Mouse (Mus musculus): ENCODE results near the gene Pin1rt1. TPM values are rescaled to one million over a fixed set of nuclear protein-coding genes. Genes with fewer than 3 reads are reported as not detected.
A peak's percentile ranks its signal among the peaks of the same experiment; 100 is the strongest.

Gene Pin1rt1
- polyA plus RNA-seq, 1 experiment from 2014 or later: not detected

- Histone ChIP-seq H3K36me3 (no peaks in the 10 kb centered on the region), H3K4me2 (peak within 1 kb of the TSS; percentile 82), H3K27ac (peak within 1 kb of the TSS; percentile 69), H3K9me3 (no peaks in the 10 kb centered on the region), H3K4me1 (peaks cover 23% of the 10 kb centered on the region), H3K9ac (peak within 1 kb of the TSS; percentile 77), H3K4me3 (peak within 1 kb of the TSS; percentile 89), H3K27me3 (peaks cover 3% of the 10 kb centered on the region; the same call in 1 of the 2 replicates)
- peak; percentile 91 for ATAC-seq (ENCODE audit: borderline replicate concordance, extremely low read depth, low FRiP score, low TSS enrichment)
- 1% methylated on average over 98 of the region's 99 CpGs for WGBS
These were observed 4.3 kb downstream of the Pin1rt1 start, which contains the start of gene Tcp11l1 for GRCm38 (mm10) chr2:104711585-104712485. Gene Tcp11l1 (minus strand): TSS chr2:104712169.

DNA sequence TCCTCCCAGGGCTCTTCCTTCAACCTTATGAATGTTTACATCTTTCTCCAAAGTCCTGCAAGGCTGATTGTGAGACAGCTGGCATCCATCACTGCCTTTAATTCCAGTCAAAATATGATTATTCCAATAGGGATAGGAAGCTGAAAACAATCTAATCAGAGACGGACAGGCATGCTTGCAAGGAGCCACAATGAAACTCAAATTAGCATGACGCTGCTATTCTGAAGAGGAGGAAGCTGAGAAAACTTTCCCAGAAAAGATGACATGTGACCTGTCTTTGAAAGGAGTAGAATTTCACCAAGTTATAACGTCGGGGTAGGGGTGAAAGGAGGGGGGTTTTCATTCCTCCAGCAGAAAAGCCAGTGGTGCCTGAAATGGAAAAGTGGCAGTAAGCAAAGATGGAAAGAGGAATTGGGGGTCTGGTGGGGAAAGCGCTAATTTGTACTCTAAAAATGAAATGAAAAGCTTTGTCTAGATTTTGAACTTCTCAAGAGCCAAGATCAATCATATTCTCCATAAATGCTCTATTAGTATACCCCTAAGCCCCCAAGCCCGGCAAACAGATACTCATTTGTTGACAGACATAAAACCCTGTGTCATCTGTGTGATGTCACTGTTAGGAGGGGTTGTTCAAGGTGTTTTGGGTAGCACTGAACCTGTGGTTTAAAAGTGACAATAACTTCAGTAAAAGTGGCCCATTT, 5.4 kb downstream of the Pin1rt1 start:
- ATAC-seq (ENCODE audit: borderline replicate concordance, extremely low read depth, low FRiP score, low TSS enrichment): no peak
- H3K4me1 ChIP-seq: peaks cover 23% of the 10 kb centered on the region
- H3K27me3 ChIP-seq: peaks cover 3% of the 10 kb centered on the region; the same call in 1 of the 2 replicates
- H3K4me3 ChIP-seq: peak overlapping the region; percentile 89
- peak overlapping the region; percentile 82 for H3K4me2 ChIP-seq
- 23% methylated on average over 6 of the region's 6 CpGs for WGBS
- H3K9me3 ChIP-seq: no peaks in the 10 kb centered on the region
- no peak overlapping the region for H3K27ac ChIP-seq
- 0 out of 2 replicates have a peak, but pooled peaks cover 2% of the 10 kb centered on the region for H3K36me3 ChIP-seq
- H3K9ac ChIP-seq: no peak overlapping the region

DNA sequence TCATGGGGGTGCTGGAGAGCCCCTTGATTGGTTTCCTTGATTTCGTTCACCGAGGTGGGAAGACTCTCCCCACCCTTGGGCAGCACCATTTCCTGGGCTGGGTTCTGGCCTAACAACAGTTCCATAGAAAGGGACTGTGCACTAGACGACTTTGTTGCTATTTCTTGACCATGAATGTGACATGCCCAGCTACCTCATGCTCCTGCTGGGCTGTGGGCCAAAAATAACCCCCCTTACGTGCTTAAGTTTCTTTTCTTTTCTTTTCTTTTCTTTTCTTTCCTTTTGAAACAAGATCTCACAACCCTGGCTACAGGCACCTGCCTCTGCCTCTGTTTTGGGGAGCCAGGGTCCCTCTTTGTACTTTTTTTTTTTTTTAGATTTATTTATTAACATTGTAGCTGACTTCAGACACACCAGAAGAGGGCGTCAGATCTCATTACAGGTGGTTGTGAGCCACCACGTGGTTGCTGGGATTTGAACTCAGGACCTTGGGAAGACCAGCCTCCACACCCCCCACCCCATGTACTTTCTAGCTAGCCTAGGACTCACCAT, 6.3 kb downstream of the Pin1rt1 start:
- Histone ChIP-seq H3K4me1 (peaks cover 23% of the 10 kb centered on the region), H3K27ac (no peak overlapping the region), H3K36me3 (0 out of 2 replicates have a peak, but pooled peaks cover 3% of the 10 kb centered on the region), H3K27me3 (peaks cover 3% of the 10 kb centered on the region; the same call in 1 of the 2 replicates), H3K4me2 (no peak overlapping the region), H3K9me3 (no peaks in the 10 kb centered on the region), H3K4me3 (no peak overlapping the region), H3K9ac (no peak overlapping the region)
- 58% methylated on average over 6 of the region's 6 CpGs for WGBS
- ATAC-seq (ENCODE audit: borderline replicate concordance, extremely low read depth, low FRiP score, low TSS enrichment): no peak

DNA sequence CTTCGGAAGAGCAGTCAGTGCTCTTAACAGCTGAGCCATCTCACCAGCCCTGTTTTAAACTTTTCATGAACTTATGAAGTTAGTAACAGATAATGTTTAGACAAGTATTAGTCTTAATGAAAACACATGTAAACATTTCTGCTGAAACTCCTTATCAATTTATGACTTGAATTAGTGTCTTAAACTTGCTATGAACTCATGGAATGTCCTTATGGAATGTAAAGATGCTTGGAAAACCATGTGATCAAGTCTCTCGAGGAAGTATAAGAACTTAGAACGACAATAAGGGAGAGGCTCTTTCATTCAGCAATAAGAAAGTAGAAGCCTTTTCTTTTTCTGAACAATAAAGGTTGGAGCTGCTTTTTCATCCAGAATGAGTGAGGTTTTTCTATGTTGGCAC, 11.8 kb downstream of the Pin1rt1 start:
- H3K4me2 ChIP-seq: no peak overlapping the region
- no peaks in the 10 kb centered on the region for H3K9me3 ChIP-seq
- no peaks in the 10 kb centered on the region for H3K27me3 ChIP-seq
- H3K4me1 ChIP-seq: no peaks in the 10 kb centered on the region
- H3K4me3 ChIP-seq: no peak overlapping the region
- H3K9ac ChIP-seq: no peak overlapping the region
- ATAC-seq (ENCODE audit: borderline replicate concordance, extremely low read depth, low FRiP score, low TSS enrichment): no peak
- WGBS: 53% methylated on average over 3 of the region's 3 CpGs
- H3K27ac ChIP-seq: no peak overlapping the region
- H3K36me3 ChIP-seq: 0 out of 2 replicates have a peak, but pooled peaks cover 3% of the 10 kb centered on the region

DNA sequence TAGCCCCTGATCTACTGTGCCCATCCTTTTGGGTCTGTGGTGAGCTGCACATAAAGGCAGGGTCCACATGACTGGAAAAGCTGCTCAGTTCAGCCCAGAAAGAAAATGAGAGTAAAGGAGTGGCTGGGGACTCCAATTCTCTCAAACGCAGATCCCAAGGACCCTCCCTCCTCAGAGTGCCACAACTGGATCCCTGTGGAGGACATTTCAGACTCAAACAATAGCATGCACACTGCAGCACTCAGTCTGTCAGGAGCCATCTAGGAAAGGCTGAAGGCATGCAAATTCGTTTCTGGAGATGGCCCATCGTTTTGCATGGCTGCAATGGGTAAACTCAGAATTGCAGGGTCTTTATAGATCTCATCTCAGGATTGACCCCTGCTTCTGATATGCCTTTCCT, 13.0 kb downstream of the Pin1rt1 start:
- no peak overlapping the region for H3K9ac ChIP-seq
- H3K4me1 ChIP-seq: no peaks in the 10 kb centered on the region
- H3K27me3 ChIP-seq: no peaks in the 10 kb centered on the region
- 0 out of 2 replicates have a peak, but pooled peaks cover 3% of the 10 kb centered on the region for H3K36me3 ChIP-seq
- H3K4me2 ChIP-seq: no peak overlapping the region
- WGBS: 80% methylated on average over 3 of the region's 3 CpGs
- H3K9me3 ChIP-seq: no peaks in the 10 kb centered on the region
- no peak overlapping the region for H3K27ac ChIP-seq
- ATAC-seq (ENCODE audit: borderline replicate concordance, extremely low read depth, low FRiP score, low TSS enrichment): no peak
- H3K4me3 ChIP-seq: no peak overlapping the region

- no peak for ATAC-seq (ENCODE audit: borderline replicate concordance, extremely low read depth, low FRiP score, low TSS enrichment)
- no peak overlapping the region for H3K9ac ChIP-seq
- no peak overlapping the region for H3K4me2 ChIP-seq
- no peak overlapping the region for H3K4me3 ChIP-seq
- H3K27me3 ChIP-seq: no peaks in the 10 kb centered on the region
- H3K9me3 ChIP-seq: no peaks in the 10 kb centered on the region
- 81% methylated on average over 11 of the region's 11 CpGs for WGBS
- H3K4me1 ChIP-seq: no peaks in the 10 kb centered on the region
- H3K27ac ChIP-seq: no peak overlapping the region
- H3K36me3 ChIP-seq: no peaks in the 10 kb centered on the region
These were observed 16.5 kb downstream of the Pin1rt1 start for GRCm38 (mm10) chr2:104699659-104700058.

DNA sequence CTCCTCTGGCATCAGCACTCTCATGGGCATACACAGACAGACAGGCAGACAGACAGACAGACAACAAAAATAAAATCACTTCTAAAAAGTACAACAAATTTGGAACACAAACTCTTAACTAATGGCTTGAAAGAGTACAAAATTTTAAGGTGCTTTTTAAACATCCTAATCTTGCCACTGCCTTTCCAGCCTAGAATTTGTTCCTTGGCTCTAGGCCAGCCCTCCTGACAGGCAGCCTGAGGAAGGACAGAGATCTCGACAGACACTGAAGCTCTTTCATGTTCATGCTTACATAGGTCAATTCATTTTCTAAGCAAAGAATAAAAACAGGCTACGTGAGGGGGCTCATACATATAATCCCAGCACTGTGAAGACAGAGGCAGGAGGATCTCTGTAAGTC, 23.6 kb downstream of the Pin1rt1 start:
- H3K27me3 ChIP-seq: no peaks in the 10 kb centered on the region
- 35% methylated on average over 2 of the region's 2 CpGs for WGBS
- no peak overlapping the region for H3K4me3 ChIP-seq
- no peaks in the 10 kb centered on the region for H3K9me3 ChIP-seq
- H3K36me3 ChIP-seq: no peaks in the 10 kb centered on the region
- no peak for ATAC-seq (ENCODE audit: borderline replicate concordance, extremely low read depth, low FRiP score, low TSS enrichment)
- H3K4me2 ChIP-seq: no peak overlapping the region
- H3K9ac ChIP-seq: no peak overlapping the region
- no peak overlapping the region for H3K27ac ChIP-seq
- H3K4me1 ChIP-seq: no peaks in the 10 kb centered on the region

DNA sequence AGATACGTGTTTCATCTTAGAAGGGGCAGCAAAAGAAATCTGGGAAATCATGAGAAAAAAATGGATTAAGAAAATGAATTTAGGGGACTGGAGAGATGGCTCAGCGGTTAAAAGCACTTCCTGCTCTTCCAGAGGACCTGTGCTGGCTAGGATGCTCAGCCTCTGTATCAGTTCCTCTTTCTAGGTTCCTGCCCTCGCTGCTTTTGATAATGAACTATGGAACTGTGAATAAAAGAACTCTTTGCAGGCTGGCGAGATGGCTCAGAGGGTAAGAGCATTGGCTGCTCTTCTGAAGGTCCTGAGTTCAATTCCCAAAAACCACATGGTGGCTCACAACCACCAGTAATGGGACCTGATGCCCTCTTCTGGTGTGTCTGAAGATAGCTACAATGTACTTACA, 25.5 kb downstream of the Pin1rt1 start:
- Histone ChIP-seq H3K27me3 (no peaks in the 10 kb centered on the region), H3K4me3 (no peak overlapping the region), H3K4me1 (no peaks in the 10 kb centered on the region), H3K9ac (no peak overlapping the region), H3K36me3 (no peaks in the 10 kb centered on the region), H3K4me2 (no peak overlapping the region), H3K27ac (no peak overlapping the region), H3K9me3 (no peaks in the 10 kb centered on the region)
- no peak for ATAC-seq (ENCODE audit: borderline replicate concordance, extremely low read depth, low FRiP score, low TSS enrichment)
- 69% methylated on average over 4 of the region's 4 CpGs for WGBS

DNA sequence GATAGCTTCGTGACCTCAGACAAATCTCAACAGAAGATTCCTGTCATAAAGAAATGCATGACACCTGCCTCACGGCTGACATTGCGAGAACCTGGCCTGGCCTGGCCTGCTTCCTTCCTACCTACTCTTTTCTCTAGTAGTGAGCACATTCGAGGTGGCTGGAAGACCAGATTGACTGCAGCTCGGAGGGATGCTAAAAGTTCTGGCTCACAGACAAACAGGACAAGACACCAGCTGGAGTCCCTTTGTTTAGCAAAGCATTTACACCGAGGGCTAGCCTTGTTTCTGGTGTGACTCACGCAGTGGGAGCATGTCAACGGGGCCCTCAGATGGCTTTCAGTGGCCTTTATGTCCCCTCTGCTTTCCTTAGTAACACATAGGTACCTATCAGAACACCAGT, 27.5 kb downstream of the Pin1rt1 start:
- no peak for ATAC-seq (ENCODE audit: borderline replicate concordance, extremely low read depth, low FRiP score, low TSS enrichment)
- WGBS: 71% methylated on average over 8 of the region's 8 CpGs
- Histone ChIP-seq H3K4me2 (no peak overlapping the region), H3K27ac (no peak overlapping the region), H3K9me3 (no peaks in the 10 kb centered on the region), H3K4me3 (no peak overlapping the region), H3K4me1 (no peaks in the 10 kb centered on the region), H3K36me3 (no peaks in the 10 kb centered on the region), H3K27me3 (no peaks in the 10 kb centered on the region), H3K9ac (no peak overlapping the region)

- ATAC-seq (ENCODE audit: borderline replicate concordance, extremely low read depth, low FRiP score, low TSS enrichment): no peak
- H3K36me3 ChIP-seq: no peaks in the 10 kb centered on the region
- H3K27me3 ChIP-seq: no peaks in the 10 kb centered on the region
- H3K4me1 ChIP-seq: no peaks in the 10 kb centered on the region
- H3K9ac ChIP-seq: no peak overlapping the region
- 66% methylated on average over 3 of the region's 3 CpGs for WGBS
- no peaks in the 10 kb centered on the region for H3K9me3 ChIP-seq
- no peak overlapping the region for H3K27ac ChIP-seq
- H3K4me2 ChIP-seq: no peak overlapping the region
- no peak overlapping the region for H3K4me3 ChIP-seq
These were observed 27.9 kb downstream of the Pin1rt1 start for GRCm38 (mm10) chr2:104688321-104688720.

DNA sequence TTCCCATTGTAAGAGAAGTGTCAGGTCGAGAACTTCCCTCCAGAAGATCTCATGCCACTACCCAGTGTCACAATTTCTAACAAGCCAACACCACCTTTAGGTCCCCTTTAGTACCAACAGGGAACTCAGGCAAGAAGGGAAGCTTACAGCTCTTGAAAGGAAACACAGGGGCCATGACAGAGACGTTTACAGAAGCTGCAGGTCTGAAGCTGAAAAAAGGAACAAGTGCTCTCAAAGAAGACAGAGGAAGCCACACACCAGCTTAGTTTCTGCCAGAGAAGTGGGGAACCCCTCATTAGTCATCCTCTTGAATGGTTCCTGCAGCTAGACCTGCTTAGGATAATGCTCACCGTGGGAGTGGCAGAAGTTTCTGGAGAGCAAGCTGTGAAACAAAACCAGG, 28.9 kb downstream of the Pin1rt1 start:
- H3K27me3 ChIP-seq: no peaks in the 10 kb centered on the region
- no peak overlapping the region for H3K9ac ChIP-seq
- no peaks in the 10 kb centered on the region for H3K9me3 ChIP-seq
- no peak for ATAC-seq (ENCODE audit: borderline replicate concordance, extremely low read depth, low FRiP score, low TSS enrichment)
- H3K27ac ChIP-seq: no peak overlapping the region
- no peaks in the 10 kb centered on the region for H3K4me1 ChIP-seq
- WGBS: 54% methylated on average over 3 of the region's 3 CpGs
- H3K36me3 ChIP-seq: no peaks in the 10 kb centered on the region
- H3K4me2 ChIP-seq: no peak overlapping the region
- no peak overlapping the region for H3K4me3 ChIP-seq

DNA sequence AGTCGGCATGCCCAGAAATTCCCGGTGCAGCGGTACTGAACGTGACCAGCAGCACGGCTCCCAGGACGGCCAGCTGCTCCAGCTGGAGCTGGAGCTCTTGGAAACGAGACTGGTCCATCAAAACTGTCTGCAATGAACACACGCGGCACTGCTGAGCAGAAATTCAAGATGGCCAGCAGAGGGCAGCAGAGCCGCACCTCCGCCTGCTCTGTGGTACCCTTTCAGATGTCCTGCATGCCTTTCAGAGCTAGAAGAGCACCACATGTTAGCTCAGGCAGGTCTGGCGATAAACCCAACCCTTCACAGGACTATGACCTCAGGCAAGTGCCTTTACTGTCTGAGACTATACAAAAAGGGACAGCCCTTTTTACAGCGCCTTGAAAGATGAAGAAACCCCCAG, 30.8 kb downstream of the Pin1rt1 start:
- Histone ChIP-seq H3K9ac (no peak overlapping the region), H3K4me1 (no peaks in the 10 kb centered on the region), H3K4me2 (peak overlapping the region; percentile 21; the same call in 1 of the 2 replicates), H3K4me3 (no peak overlapping the region), H3K27me3 (no peaks in the 10 kb centered on the region), H3K27ac (no peak overlapping the region), H3K36me3 (no peaks in the 10 kb centered on the region), H3K9me3 (no peaks in the 10 kb centered on the region)
- ATAC-seq (ENCODE audit: borderline replicate concordance, extremely low read depth, low FRiP score, low TSS enrichment): peak; percentile 84
- WGBS: 5% methylated on average over 13 of the region's 13 CpGs

All from lung, embryonic 15.5 days (tissue).